Mouse (Mus musculus) kidney, adult 2 months (tissue): ENCODE measurements at regions not wholly inside any gene's neighbourhood (a gene's known extent, or its start where the extent isn't known, plus 50 kb on each side); places are given as distances from the start of the nearest gene placed in this dataset.

Source experiments
- DNase-seq: peaks from one replicate; pipeline ENCODE4 v3.0.0; 2021
- H3K27ac ChIP-seq: fragments of 200-500 bp; 2 replicates; pipeline ENCODE4 v1.5.1; 2012; ENCODE audit warnings: low read depth, low read length, control low read depth, inconsistent platforms; ENCODE audit not compliant: insufficient read depth
- H3K27me3 ChIP-seq: fragments of 200-500 bp; replicated peaks from 2 replicates; pipeline ENCODE4 v1.6.1; 2012; ENCODE audit warnings: mild to moderate bottlenecking, moderate library complexity, low read length, inconsistent platforms; ENCODE audit not compliant: control insufficient read depth, insufficient read depth
- H3K36me3 ChIP-seq: fragments of 200-500 bp; 2 replicates; pipeline ENCODE4 v1.6.1; 2012; ENCODE audit warnings: mild to moderate bottlenecking, moderate library complexity, low read length, inconsistent platforms; ENCODE audit not compliant: control insufficient read depth, insufficient read depth
- H3K4me1 ChIP-seq: fragments of 200-500 bp; 2 replicates; pipeline ENCODE4 v1.6.1; 2011; ENCODE audit warnings: low read length; ENCODE audit not compliant: control insufficient read depth, insufficient read depth
- H3K4me3 ChIP-seq: fragments of 200-500 bp; 2 replicates; pipeline ENCODE4 v1.5.1; 2011; ENCODE audit warnings: mild to moderate bottlenecking, low read depth, low read length, control low read depth; ENCODE audit not compliant: insufficient read depth
- CTCF ChIP-seq: fragments of 200-500 bp; conservative IDR thresholded peaks from 2 replicates; pipeline ENCODE4 v1.5.1; 2011; ENCODE audit warnings: low read depth, mild to moderate bottlenecking, control low read depth, low read length, moderate library complexity, mixed read lengths; ENCODE audit not compliant: insufficient read depth, insufficient read length
- POLR2A ChIP-seq: fragments of 200-500 bp; IDR thresholded peaks from one replicate; pipeline ENCODE4 v1.6.1; 2011; ENCODE audit warnings: low read depth, low read length, control low read depth
- WGBS: fragments of 180-500 bp; shearing (Covaris S2); methylation state at CpG from one replicate; pipeline ENCODE4 v1.1.7; 2018; 5-methylcytosine and 5-hydroxymethylcytosine counted together

GRCm38 (mm10) chr15:26953818-26954385 is 58.5 kb upstream of the Fbxl7 start:
- no peaks in the 10 kb centered on the region for H3K36me3 ChIP-seq
- no peak overlapping the region for H3K4me3 ChIP-seq
- peak; percentile 5 for DNase-seq
- H3K27me3 ChIP-seq: no peaks in the 10 kb centered on the region
- WGBS: 24% methylated on average over 10 of the region's 10 CpGs
- no peaks in the 10 kb centered on the region for H3K4me1 ChIP-seq
- TF ChIP-seq CTCF: no peak
- no peak for TF ChIP-seq POLR2A
- no peak overlapping the region for H3K27ac ChIP-seq

DNA sequence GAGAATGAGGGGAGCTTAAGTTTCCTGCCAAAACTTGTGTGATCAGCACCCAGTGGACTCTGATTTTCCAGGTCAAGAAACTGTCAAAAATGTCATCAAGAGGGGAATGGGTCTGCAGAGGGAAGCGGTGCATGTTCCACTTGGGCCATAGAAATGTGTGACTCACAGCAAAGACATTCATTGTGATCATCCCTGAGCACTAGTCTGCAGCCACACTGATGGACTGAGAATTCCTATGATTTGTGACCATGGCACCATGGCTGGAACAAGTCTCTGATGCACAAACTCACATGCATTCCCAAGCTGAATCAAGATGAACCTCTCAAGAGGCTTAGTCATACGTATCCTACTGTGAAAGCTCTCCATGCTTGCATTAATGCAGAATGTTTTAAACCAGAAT is 63.6 kb upstream of the Fbxl7 start:
- H3K4me1 ChIP-seq: no peaks in the 10 kb centered on the region
- H3K36me3 ChIP-seq: no peaks in the 10 kb centered on the region
- TF ChIP-seq POLR2A (no peak), CTCF (no peak)
- no peak overlapping the region for H3K27ac ChIP-seq
- no peak overlapping the region for H3K4me3 ChIP-seq
- no peaks in the 10 kb centered on the region for H3K27me3 ChIP-seq
- 87% methylated on average over 2 of the region's 2 CpGs for WGBS
- no peak for DNase-seq

- WGBS: 82% methylated on average over 5 of the region's 5 CpGs
- TF ChIP-seq POLR2A (no peak), CTCF (no peak)
Observed at GRCm38 (mm10) chr15:26968392-26969025, 73.1 kb upstream of the Fbxl7 start.

DNA sequence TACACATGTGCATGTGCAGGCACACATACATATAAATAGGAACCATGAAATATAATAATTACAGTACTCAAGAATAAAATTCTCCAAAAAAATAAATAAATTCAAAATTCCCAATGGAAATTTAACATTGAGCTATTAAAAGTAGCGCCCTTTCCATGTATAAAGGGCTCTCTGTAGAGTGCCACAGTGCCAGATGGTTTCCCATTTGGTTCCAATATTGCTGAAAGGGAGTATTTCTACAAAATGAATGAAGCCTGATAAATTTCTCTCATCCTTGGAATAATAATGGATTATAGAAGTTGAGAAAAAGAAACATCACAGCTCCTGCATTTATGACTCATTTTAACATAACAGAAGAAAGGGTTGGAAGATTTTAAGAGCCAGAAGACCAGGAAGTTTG is 75.4 kb upstream of the Fbxl7 start:
- DNase-seq: no peak
- Histone ChIP-seq H3K27ac (no peak overlapping the region), H3K27me3 (no peaks in the 10 kb centered on the region), H3K4me3 (no peak overlapping the region), H3K4me1 (no peaks in the 10 kb centered on the region), H3K36me3 (no peaks in the 10 kb centered on the region)
- 94% methylated on average over 1 of the region's 1 CpGs for WGBS
- TF ChIP-seq CTCF: no peak
- no peak for TF ChIP-seq POLR2A

More at GRCm38 (mm10) chr15:26968392-26969025, 73.1 kb upstream of the Fbxl7 start:
- H3K4me3 ChIP-seq: no peak overlapping the region
- no peaks in the 10 kb centered on the region for H3K4me1 ChIP-seq
- H3K27me3 ChIP-seq: no peaks in the 10 kb centered on the region
- no peak overlapping the region for H3K27ac ChIP-seq
- H3K36me3 ChIP-seq: no peaks in the 10 kb centered on the region
- DNase-seq: no peak

- 66% methylated on average over 1 of the region's 1 CpGs for WGBS
- no peaks in the 10 kb centered on the region for H3K27me3 ChIP-seq
- H3K4me3 ChIP-seq: no peak overlapping the region
- no peaks in the 10 kb centered on the region for H3K4me1 ChIP-seq
- no peaks in the 10 kb centered on the region for H3K36me3 ChIP-seq
- TF ChIP-seq CTCF: no peak
- TF ChIP-seq POLR2A: no peak
- DNase-seq: no peak
- H3K27ac ChIP-seq: no peak overlapping the region
Observed at GRCm38 (mm10) chr15:26993054-26993453, 97.7 kb upstream of the Fbxl7 start.

DNA sequence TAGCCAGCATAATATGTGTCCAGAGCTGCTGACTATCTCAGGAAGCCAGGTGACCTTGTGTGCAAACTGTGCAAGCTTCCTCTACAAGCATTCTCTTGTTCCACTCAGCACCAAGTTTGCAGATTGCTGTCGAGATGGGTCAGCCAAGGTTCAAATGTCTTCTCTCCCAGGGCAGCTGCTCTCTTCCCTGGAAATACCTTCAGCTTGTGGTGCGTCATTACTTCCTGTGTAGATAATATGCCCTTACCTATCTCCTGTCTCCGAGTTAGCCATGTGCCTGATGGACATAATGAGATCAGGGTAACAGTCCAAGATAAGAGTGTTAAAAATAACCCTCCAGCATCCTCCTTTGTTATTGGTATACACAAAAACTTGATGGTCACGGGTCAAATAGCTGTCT is 113.7 kb upstream of the Fbxl7 start:
- 64% methylated on average over 4 of the region's 4 CpGs for WGBS
- Histone ChIP-seq H3K27me3 (no peaks in the 10 kb centered on the region), H3K27ac (no peak overlapping the region), H3K4me1 (no peaks in the 10 kb centered on the region), H3K4me3 (no peak overlapping the region), H3K36me3 (no peaks in the 10 kb centered on the region)
- no peak for TF ChIP-seq POLR2A
- no peak for DNase-seq

DNA sequence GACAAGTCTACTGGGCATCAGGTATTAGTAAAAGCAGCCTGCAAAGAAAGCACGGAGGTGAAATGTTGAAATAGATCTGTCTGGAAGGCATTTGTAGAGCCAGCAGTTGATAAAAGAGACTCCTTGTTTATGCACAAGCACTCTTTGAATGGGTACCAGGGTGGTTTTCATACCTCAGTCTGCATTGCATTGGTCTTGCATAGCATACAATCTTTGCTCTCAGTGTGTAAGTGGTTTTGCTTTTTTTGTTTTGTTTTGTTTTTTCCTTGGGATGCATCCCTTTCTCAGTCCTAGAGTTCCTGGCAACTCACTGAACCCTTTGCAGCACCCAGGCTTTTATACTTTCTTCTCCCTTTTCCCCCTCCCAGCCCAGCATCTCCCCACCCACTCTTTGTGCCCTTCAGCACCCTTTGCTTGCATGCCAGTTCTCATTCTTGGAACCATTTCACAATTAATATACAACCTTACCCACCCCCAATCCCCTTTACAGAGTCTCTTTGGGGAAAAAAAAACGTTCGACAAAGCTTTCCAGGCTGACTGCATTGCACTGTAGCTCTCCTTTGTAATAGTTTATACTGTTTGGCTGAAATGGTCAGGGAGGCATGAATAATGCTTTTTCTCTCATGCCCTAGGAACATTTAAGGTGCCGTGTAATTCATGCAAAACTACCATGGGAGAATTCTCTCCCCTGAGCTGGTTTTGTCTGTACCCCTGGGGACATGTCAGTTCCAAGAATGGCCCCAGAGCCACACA is 118.7 kb upstream of the Fbxl7 start:
- DNase-seq: peak; percentile 19

More for the DNA sequence above, 118.7 kb upstream of the Fbxl7 start:
- Histone ChIP-seq H3K27ac (no peak overlapping the region), H3K27me3 (no peaks in the 10 kb centered on the region), H3K4me1 (no peaks in the 10 kb centered on the region), H3K4me3 (no peak overlapping the region), H3K36me3 (no peaks in the 10 kb centered on the region)
- no peak for TF ChIP-seq POLR2A
- TF ChIP-seq CTCF: no peak
- WGBS: 37% methylated on average over 4 of the region's 4 CpGs
